Mouse (Mus musculus) olfactory bulb, adult 2 months (tissue): ENCODE results near the gene Igf1r.

ENCODE experiments used
- CTCF ChIP-seq: fragments of 200-500 bp; IDR thresholded peaks from 2 replicates; pipeline ENCODE4 v1.5.1; 2012; ENCODE audit warnings: low read depth, mild to moderate bottlenecking, low read length, moderate library complexity; ENCODE audit not compliant: insufficient read depth
- POLR2A ChIP-seq: fragments of 200-500 bp; IDR thresholded peaks from 2 replicates; pipeline ENCODE4 v1.6.1; 2012; ENCODE audit warnings: mild to moderate bottlenecking, low read depth, low read length, moderate library complexity; ENCODE audit not compliant: insufficient read depth

DNA sequence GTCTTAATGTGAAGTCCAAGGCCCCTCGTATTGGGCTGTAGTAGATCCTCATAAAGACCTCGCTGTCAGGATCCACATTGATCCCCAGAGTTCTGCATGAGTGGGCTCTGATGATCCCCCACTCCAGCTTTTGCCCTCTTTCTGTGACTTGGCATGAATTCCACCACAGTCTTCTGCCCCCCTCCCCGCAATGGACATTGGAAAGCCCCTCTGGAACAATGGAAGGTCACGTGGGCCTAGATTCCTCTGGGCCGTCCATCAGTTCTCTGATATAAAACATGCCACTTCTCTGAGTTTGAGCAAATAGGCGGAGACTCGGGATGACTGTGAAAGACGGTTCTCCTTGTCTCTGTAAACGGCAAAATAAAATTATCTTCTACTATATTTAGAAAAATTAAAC is 8.1 kb downstream of the Igf1r start:
- TF ChIP-seq CTCF (no peak), POLR2A (no peak)
